Mouse (Mus musculus) myocyte (in vitro differentiated cells): ENCODE measurements around the gene Gnpda2. TPM values are rescaled to one million over a fixed set of nuclear protein-coding genes. Genes with fewer than 3 reads are reported as not detected.

ENCODE experiments used
- H3K27me3 ChIP-seq: one replicate; pipeline ENCODE4 v1.6.1; 2011; ENCODE audit not compliant: control insufficient read depth, insufficient read depth, insufficient read length
- H3K36me3 ChIP-seq: one replicate; pipeline ENCODE4 v1.6.1; 2011; ENCODE audit not compliant: control insufficient read depth, insufficient read depth
- H3K4me2 ChIP-seq: one replicate; pipeline ENCODE4 v1.6.1; 2011; ENCODE audit warnings: low read depth, control low read depth
- H3K4me3 ChIP-seq: one replicate; pipeline ENCODE4 v1.5.1; 2011; ENCODE audit warnings: mild to moderate bottlenecking, control low read depth, moderate library complexity
- H3K79me2 ChIP-seq: one replicate; pipeline ENCODE4 v1.6.1; 2011; ENCODE audit not compliant: control insufficient read depth, insufficient read depth
- H3ac ChIP-seq: one replicate; pipeline ENCODE4 v1.6.1; 2011; ENCODE audit not compliant: control insufficient read depth, insufficient read length
- CEBPB ChIP-seq: IDR thresholded peaks from 2 replicates; pipeline ENCODE4 v1.6.1; 2011; ENCODE audit warnings: mild to moderate bottlenecking, moderate library complexity; ENCODE audit not compliant: poor library complexity, insufficient read depth, severe bottlenecking
- E2F4 ChIP-seq: IDR thresholded peaks from one replicate; pipeline ENCODE4 v1.6.1; 2011; ENCODE audit warnings: mild to moderate bottlenecking, control low read depth, moderate library complexity; ENCODE audit not compliant: insufficient read depth
- MAX ChIP-seq: IDR thresholded peaks from one replicate; pipeline ENCODE4 v1.6.1; 2011; ENCODE audit warnings: low read depth, mild to moderate bottlenecking, control low read depth
- MYOD1 ChIP-seq, 3 experiments: IDR thresholded peaks; one replicate each; pipeline ENCODE4 v1.6.1; 2011; ENCODE audit warnings: control low read depth in 2 of 3, low read depth in 2 of 3, mild to moderate bottlenecking in 2 of 3, moderate library complexity in 1 of 3; ENCODE audit not compliant: insufficient read length in 2 of 3, control insufficient read depth in 1 of 3
- MYOG ChIP-seq, 3 experiments: IDR thresholded peaks; one replicate each; pipeline ENCODE4 v1.6.1; 2011; ENCODE audit warnings: control low read depth in 2 of 3, low read depth in 2 of 3, mild to moderate bottlenecking in 2 of 3; ENCODE audit not compliant: insufficient read length in 2 of 3, control insufficient read depth in 1 of 3, insufficient read depth in 1 of 3
- POLR2A ChIP-seq: IDR thresholded peaks from one replicate; pipeline ENCODE4 v1.6.1; 2011; ENCODE audit warnings: low read depth, mild to moderate bottlenecking, control low read depth, moderate library complexity; ENCODE audit not compliant: insufficient read length
- POLR2AphosphoS2 ChIP-seq: IDR thresholded peaks from one replicate; pipeline ENCODE4 v1.6.1; 2011; ENCODE audit warnings: low read depth, control low read depth; ENCODE audit not compliant: insufficient read length
- REST ChIP-seq: IDR thresholded peaks from one replicate; pipeline ENCODE4 v1.6.1; 2011; ENCODE audit warnings: mild to moderate bottlenecking, control low read depth, moderate library complexity; ENCODE audit not compliant: insufficient read depth, insufficient read length
- SRF ChIP-seq: IDR thresholded peaks from one replicate; pipeline ENCODE4 v1.6.1; 2011; ENCODE audit warnings: low read depth; ENCODE audit not compliant: control insufficient read depth, insufficient read length
- TCF12 ChIP-seq: IDR thresholded peaks from one replicate; pipeline ENCODE4 v1.6.1; 2011; ENCODE audit warnings: mild to moderate bottlenecking, control low read depth; ENCODE audit not compliant: poor library complexity, insufficient read depth, severe bottlenecking
- TCF3 ChIP-seq: IDR thresholded peaks from one replicate; pipeline ENCODE4 v1.6.1; 2011; ENCODE audit warnings: low read depth, control low read depth; ENCODE audit not compliant: insufficient read length
- USF1 ChIP-seq: IDR thresholded peaks from one replicate; pipeline ENCODE4 v1.6.1; 2011; ENCODE audit warnings: low read depth, mild to moderate bottlenecking, control low read depth, moderate library complexity
- polyA plus RNA-seq: library from polyadenylated mRNA; unstranded; fragments of >200 nt; fragmentation: generic; extraction: Trizol; gene quantifications from one replicate; pipeline ENCODE4 v1.2.1, GENCODE M21; 2012; ENCODE audit warnings: missing spikeins

Gene Gnpda2
- polyA plus RNA-seq: 2.6 TPM

GRCm38 (mm10) chr5:69591640-69592461 is at the start of gene Gnpda2:
Gene Gnpda2, minus strand, starts transcription at chr5:69592340.
- Histone ChIP-seq H3K27me3 (no peaks in the 10 kb centered on the region), H3K79me2 (no peaks in the 10 kb centered on the region)
- peak; percentile 56 for TF ChIP-seq POLR2A
- TF ChIP-seq MYOG (IDR thresholded peaks at IDR 0.05; ENCODE audit: control insufficient read depth in 1 of 3, insufficient read depth in 1 of 3, insufficient read length in 2 of 3, low read depth in 2 of 3): no peak

GRCm38 (mm10) chr5:69634766-69635165 is 42.6 kb upstream of the Gnpda2 start:
- TF ChIP-seq TCF12 (no peak), MAX (no peak), E2F4 (no peak), MYOD1 (IDR thresholded peaks at IDR 0.05; ENCODE audit: control insufficient read depth in 1 of 3, insufficient read length in 2 of 3, low read depth in 2 of 3) (no peak), USF1 (no peak), SRF (no peak), POLR2A (no peak), TCF3 (no peak), POLR2AphosphoS2 (no peak), MYOG (IDR thresholded peaks at IDR 0.05; ENCODE audit: control insufficient read depth in 1 of 3, insufficient read depth in 1 of 3, insufficient read length in 2 of 3, low read depth in 2 of 3) (no peak), CEBPB (no peak), REST (no peak)
- Histone ChIP-seq H3K4me3 (no peak overlapping the region), H3K4me2 (no peak overlapping the region), H3K36me3 (no peaks in the 10 kb centered on the region), H3ac (no peak overlapping the region), H3K27me3 (no peaks in the 10 kb centered on the region), H3K79me2 (no peaks in the 10 kb centered on the region)

More at GRCm38 (mm10) chr5:69591640-69592461, at the start of gene Gnpda2:
- peak within 1 kb of the TSS; percentile 29 for H3K4me3 ChIP-seq
- H3K4me2 ChIP-seq: peak within 1 kb of the TSS; percentile 69
- H3K36me3 ChIP-seq: no peaks in the 10 kb centered on the region
- peak within 1 kb of the TSS; percentile 29 for H3ac ChIP-seq

DNA sequence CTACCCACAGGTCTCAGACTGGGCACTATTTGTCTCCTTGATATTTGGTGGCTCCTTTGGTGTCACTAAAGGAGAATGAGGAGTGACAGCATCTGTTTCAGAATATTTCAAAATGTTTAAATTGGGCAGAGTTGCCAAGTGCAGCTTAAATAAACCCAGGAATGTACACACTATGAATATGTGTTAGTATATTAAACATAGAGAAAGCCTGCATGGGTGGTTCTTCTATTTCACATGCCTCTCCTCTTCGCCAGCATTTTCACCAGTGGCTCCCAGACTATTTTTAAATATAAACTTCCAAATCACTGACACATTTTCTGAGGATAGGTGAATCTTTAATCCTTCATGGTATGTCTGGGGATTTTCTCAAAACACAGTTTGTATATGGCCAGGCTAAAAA is 28.8 kb upstream of the Gnpda2 start:
- H3K79me2 ChIP-seq: no peaks in the 10 kb centered on the region
- no peaks in the 10 kb centered on the region for H3K36me3 ChIP-seq
- H3K4me2 ChIP-seq: no peak overlapping the region

GRCm38 (mm10) chr5:69613209-69613796 is 21.2 kb upstream of the Gnpda2 start:
- Histone ChIP-seq H3K4me3 (no peak overlapping the region), H3K36me3 (no peaks in the 10 kb centered on the region)

More for the DNA sequence above, 28.8 kb upstream of the Gnpda2 start:
- Histone ChIP-seq H3K4me3 (no peak overlapping the region), H3ac (no peak overlapping the region), H3K27me3 (no peaks in the 10 kb centered on the region)
- TF ChIP-seq MYOD1 (IDR thresholded peaks at IDR 0.05; ENCODE audit: control insufficient read depth in 1 of 3, insufficient read length in 2 of 3, low read depth in 2 of 3) (no peak), REST (no peak), MAX (no peak), POLR2A (no peak), TCF3 (no peak), SRF (no peak), E2F4 (no peak), MYOG (IDR thresholded peaks at IDR 0.05; ENCODE audit: control insufficient read depth in 1 of 3, insufficient read depth in 1 of 3, insufficient read length in 2 of 3, low read depth in 2 of 3) (no peak), POLR2AphosphoS2 (no peak), TCF12 (no peak), USF1 (no peak), CEBPB (no peak)

More at GRCm38 (mm10) chr5:69613209-69613796, 21.2 kb upstream of the Gnpda2 start:
- Histone ChIP-seq H3ac (no peak overlapping the region), H3K4me2 (no peak overlapping the region), H3K27me3 (no peaks in the 10 kb centered on the region), H3K79me2 (no peaks in the 10 kb centered on the region)
- TF ChIP-seq USF1 (no peak), TCF12 (no peak), E2F4 (no peak), TCF3 (no peak), REST (no peak), CEBPB (no peak), SRF (no peak), POLR2AphosphoS2 (no peak), MAX (no peak), POLR2A (no peak), MYOD1 (IDR thresholded peaks at IDR 0.05; ENCODE audit: control insufficient read depth in 1 of 3, insufficient read length in 2 of 3, low read depth in 2 of 3) (no peak), MYOG (IDR thresholded peaks at IDR 0.05; ENCODE audit: control insufficient read depth in 1 of 3, insufficient read depth in 1 of 3, insufficient read length in 2 of 3, low read depth in 2 of 3) (no peak)
